Mouse (Mus musculus) stomach, embryonic 14.5 days (tissue): ENCODE results near the gene Prpsap1. TPM values are rescaled to one million over a fixed set of nuclear protein-coding genes. Genes with fewer than 3 reads are reported as not detected.

ENCODE experiments used
- ATAC-seq: fragments of 200-750 bp; cut with Nextera tagmentation; 2 replicates; pipeline ENCODE4 v1.8.0; 2017; ENCODE audit warnings: low read depth, moderate TSS enrichment; ENCODE audit not compliant: insufficient number of reproducible peaks, insufficient read depth, low FRiP score
- H3K27ac ChIP-seq: fragments of 300-500 bp; sonication (generic); 2 replicates; pipeline ENCODE4 v1.5.1; 2014; ENCODE audit warnings: mild to moderate bottlenecking, low read length, moderate library complexity, mixed read lengths
- H3K27me3 ChIP-seq: fragments of 300-500 bp; sonication (generic); 2 replicates; pipeline ENCODE4 v1.6.1; 2014; ENCODE audit warnings: low read length, control low read depth, mixed read lengths; ENCODE audit not compliant: control insufficient read depth, insufficient read depth
- H3K36me3 ChIP-seq: fragments of 300-500 bp; sonication (generic); 2 replicates; pipeline ENCODE4 v1.6.1; 2014; ENCODE audit warnings: mild to moderate bottlenecking, control low read depth, low read length, moderate library complexity, mixed read lengths; ENCODE audit not compliant: control insufficient read depth, insufficient read depth
- H3K4me1 ChIP-seq: fragments of 300-500 bp; sonication (generic); 2 replicates; pipeline ENCODE4 v1.6.1; 2014; ENCODE audit warnings: low read length, control low read depth, mixed read lengths; ENCODE audit not compliant: control insufficient read depth, insufficient read depth
- H3K4me2 ChIP-seq: fragments of 300-500 bp; sonication (generic); replicated peaks from 2 replicates; pipeline ENCODE4 v1.6.1; 2014; ENCODE audit warnings: low read depth, low read length, control low read depth
- H3K4me3 ChIP-seq: fragments of 300-500 bp; sonication (generic); 2 replicates; pipeline ENCODE4 v1.5.1; 2014; ENCODE audit warnings: low read depth, low read length, control low read depth
- H3K9ac ChIP-seq: fragments of 300-500 bp; sonication (generic); replicated peaks from 2 replicates; pipeline ENCODE4 v1.6.1; 2014; ENCODE audit warnings: low read depth, mild to moderate bottlenecking, control low read depth, low read length, moderate library complexity, mixed read lengths
- H3K9me3 ChIP-seq: fragments of 300-500 bp; sonication (generic); 2 replicates; pipeline ENCODE4 v1.6.1; 2016; ENCODE audit warnings: low read depth, low read length, control low read depth; ENCODE audit not compliant: control insufficient read depth
- WGBS: fragments of 180-500 bp; shearing (Covaris S2); extraction: QIAGEN DNeasy Blood & Tissue Kit; methylation state at CpG from one replicate; pipeline ENCODE4 v1.1.7; 2014; 5-methylcytosine and 5-hydroxymethylcytosine counted together
- polyA plus RNA-seq: library from polyadenylated mRNA; unstranded; fragments of >200 nt; fragmentation: Nextera tagmentation; extraction: Ambion mirVana; gene quantifications from 2 replicates; pipeline ENCODE4 v1.2.1, GENCODE M21; 2014

The Prpsap1 gene
- polyA plus RNA-seq, 1 experiment from 2014 or later = 218 TPM

GRCm38 (mm10) chr11:116484261-116484660 lies 9.7 kb downstream of the Prpsap1 start:
- Histone ChIP-seq H3K4me2 (no peak overlapping the region), H3K27me3 (no peaks in the 10 kb centered on the region), H3K36me3 (peaks cover 61% of the 10 kb centered on the region), H3K27ac (no peak overlapping the region), H3K4me3 (no peak overlapping the region), H3K9ac (no peak overlapping the region), H3K9me3 (no peaks in the 10 kb centered on the region), H3K4me1 (peaks cover 2% of the 10 kb centered on the region; the same call in 1 of the 2 replicates)
- ATAC-seq = no peak
- WGBS = 80% methylated on average over 8 of the region's 8 CpGs

- peaks cover 76% of the 10 kb centered on the region for H3K36me3 ChIP-seq
- H3K4me1 ChIP-seq = no peaks in the 10 kb centered on the region
- no peaks in the 10 kb centered on the region for H3K9me3 ChIP-seq
- no peak overlapping the region for H3K9ac ChIP-seq
- 81% methylated on average over 7 of the region's 7 CpGs for WGBS
- no peak for ATAC-seq
- H3K27me3 ChIP-seq = no peaks in the 10 kb centered on the region
- no peak overlapping the region for H3K27ac ChIP-seq
- no peak overlapping the region for H3K4me2 ChIP-seq
- H3K4me3 ChIP-seq = no peak overlapping the region
These were observed 12.2 kb downstream of the Prpsap1 start for GRCm38 (mm10) chr11:116481776-116482175.

GRCm38 (mm10) chr11:116480975-116481374 lies 13.0 kb downstream of the Prpsap1 start:
- ATAC-seq = no peak
- Histone ChIP-seq H3K4me1 (no peaks in the 10 kb centered on the region), H3K4me3 (no peak overlapping the region), H3K4me2 (no peak overlapping the region), H3K27me3 (no peaks in the 10 kb centered on the region), H3K36me3 (peaks cover 76% of the 10 kb centered on the region), H3K9ac (no peak overlapping the region), H3K27ac (no peak overlapping the region), H3K9me3 (no peaks in the 10 kb centered on the region)
- WGBS = 95% methylated on average over 8 of the region's 8 CpGs

- H3K4me2 ChIP-seq = no peak overlapping the region
- H3K9ac ChIP-seq = no peak overlapping the region
- no peak overlapping the region for H3K27ac ChIP-seq
- peaks cover 78% of the 10 kb centered on the region for H3K36me3 ChIP-seq
- ATAC-seq = no peak
- H3K9me3 ChIP-seq = no peaks in the 10 kb centered on the region
- no peaks in the 10 kb centered on the region for H3K4me1 ChIP-seq
- no peak overlapping the region for H3K4me3 ChIP-seq
- 42% methylated on average over 8 of the region's 8 CpGs for WGBS
- no peaks in the 10 kb centered on the region for H3K27me3 ChIP-seq
These were observed 14.2 kb downstream of the Prpsap1 start for GRCm38 (mm10) chr11:116479832-116480231.

- no peak overlapping the region for H3K27ac ChIP-seq
- H3K4me2 ChIP-seq = no peak overlapping the region
- H3K4me1 ChIP-seq = no peaks in the 10 kb centered on the region
- 79% methylated on average over 7 of the region's 7 CpGs for WGBS
- no peak overlapping the region for H3K9ac ChIP-seq
- no peak for ATAC-seq
- H3K36me3 ChIP-seq = peaks cover 81% of the 10 kb centered on the region
- no peaks in the 10 kb centered on the region for H3K27me3 ChIP-seq
- no peak overlapping the region for H3K4me3 ChIP-seq
- no peaks in the 10 kb centered on the region for H3K9me3 ChIP-seq
These were observed 15.0 kb downstream of the Prpsap1 start for GRCm38 (mm10) chr11:116478978-116479377.

- H3K4me3 ChIP-seq = no peak overlapping the region
- H3K36me3 ChIP-seq = peaks cover 84% of the 10 kb centered on the region
- no peak for ATAC-seq
- H3K9me3 ChIP-seq = no peaks in the 10 kb centered on the region
- no peaks in the 10 kb centered on the region for H3K4me1 ChIP-seq
- 90% methylated on average over 15 of the region's 15 CpGs for WGBS
- no peak overlapping the region for H3K27ac ChIP-seq
- H3K4me2 ChIP-seq = no peak overlapping the region
- no peaks in the 10 kb centered on the region for H3K27me3 ChIP-seq
- H3K9ac ChIP-seq = no peak overlapping the region
These were observed 16.7 kb downstream of the Prpsap1 start for GRCm38 (mm10) chr11:116477160-116477759.

GRCm38 (mm10) chr11:116476696-116477095 lies 17.3 kb downstream of the Prpsap1 start:
- ATAC-seq = no peak
- Histone ChIP-seq H3K4me1 (no peaks in the 10 kb centered on the region), H3K27me3 (no peaks in the 10 kb centered on the region), H3K36me3 (peaks cover 84% of the 10 kb centered on the region), H3K4me2 (no peak overlapping the region), H3K9me3 (no peaks in the 10 kb centered on the region), H3K9ac (no peak overlapping the region), H3K4me3 (no peak overlapping the region), H3K27ac (no peak overlapping the region)
- 95% methylated on average over 6 of the region's 6 CpGs for WGBS

GRCm38 (mm10) chr11:116476041-116476440 lies 18.0 kb downstream of the Prpsap1 start:
- no peak for ATAC-seq
- no peak overlapping the region for H3K9ac ChIP-seq
- no peak overlapping the region for H3K27ac ChIP-seq
- no peaks in the 10 kb centered on the region for H3K9me3 ChIP-seq
- WGBS = 94% methylated on average over 10 of the region's 10 CpGs
- no peaks in the 10 kb centered on the region for H3K27me3 ChIP-seq
- no peak overlapping the region for H3K4me3 ChIP-seq
- no peak overlapping the region for H3K4me2 ChIP-seq
- no peaks in the 10 kb centered on the region for H3K4me1 ChIP-seq
- peaks cover 83% of the 10 kb centered on the region for H3K36me3 ChIP-seq

- 84% methylated on average over 4 of the region's 4 CpGs for WGBS
- Histone ChIP-seq H3K27ac (no peak overlapping the region), H3K4me3 (no peak overlapping the region), H3K27me3 (no peaks in the 10 kb centered on the region), H3K36me3 (peaks cover 65% of the 10 kb centered on the region), H3K4me2 (no peak overlapping the region), H3K4me1 (no peaks in the 10 kb centered on the region), H3K9ac (no peak overlapping the region), H3K9me3 (no peaks in the 10 kb centered on the region)
- no peak for ATAC-seq
These were observed 21.7 kb downstream of the Prpsap1 start for GRCm38 (mm10) chr11:116472275-116472674.
